Mouse (Mus musculus) E14TG2a.4 (cell line): ENCODE data around the gene Carmil1.

Experiments used
- CTCF ChIP-seq: conservative IDR thresholded peaks from 2 replicates; pipeline ENCODE4 v1.5.1; 2014; ENCODE audit warnings: low read length
- NANOG ChIP-seq: IDR thresholded peaks from 2 replicates; pipeline ENCODE4 v1.6.1; 2014; ENCODE audit warnings: borderline replicate concordance, low read length, mixed read lengths
- POU5F1 ChIP-seq: IDR thresholded peaks from 2 replicates; pipeline ENCODE4 v1.6.1; 2014; ENCODE audit warnings: low read length, borderline replicate concordance

- TF ChIP-seq CTCF (no peak), NANOG (no peak), POU5F1 (no peak)
These were observed 7.7 kb downstream of the Carmil1 start for GRCm38 (mm10) chr13:24272740-24273377.
